Mouse (Mus musculus): Measurements from ENCODE around the gene Tor2a. TPM values are rescaled to one million over a fixed set of nuclear protein-coding genes. Genes with fewer than 3 reads are reported as not detected.

Gene Tor2a
- total RNA-seq (2021): 1 to 10 TPM; 6.7 to 9.4 TPM
- long read RNA-seq, experiment 1, transcript Tor2a-201 (5 exons, 1,536 nt): major isoform, 13 of 15 reads
- long read RNA-seq, experiment 1, partial matches to known transcripts: 0 of 15 reads
- long read RNA-seq, experiment 1, other reads (novel, unspliced or antisense): 0 of 15 reads
- long read RNA-seq, experiment 2, transcript Tor2a-201 (5 exons, 1,536 nt): major isoform, 7 of 8 reads
- long read RNA-seq, experiment 2, partial matches to known transcripts: 0 of 8 reads
- long read RNA-seq, experiment 2, other reads (novel, unspliced or antisense): 0 of 8 reads

DNA sequence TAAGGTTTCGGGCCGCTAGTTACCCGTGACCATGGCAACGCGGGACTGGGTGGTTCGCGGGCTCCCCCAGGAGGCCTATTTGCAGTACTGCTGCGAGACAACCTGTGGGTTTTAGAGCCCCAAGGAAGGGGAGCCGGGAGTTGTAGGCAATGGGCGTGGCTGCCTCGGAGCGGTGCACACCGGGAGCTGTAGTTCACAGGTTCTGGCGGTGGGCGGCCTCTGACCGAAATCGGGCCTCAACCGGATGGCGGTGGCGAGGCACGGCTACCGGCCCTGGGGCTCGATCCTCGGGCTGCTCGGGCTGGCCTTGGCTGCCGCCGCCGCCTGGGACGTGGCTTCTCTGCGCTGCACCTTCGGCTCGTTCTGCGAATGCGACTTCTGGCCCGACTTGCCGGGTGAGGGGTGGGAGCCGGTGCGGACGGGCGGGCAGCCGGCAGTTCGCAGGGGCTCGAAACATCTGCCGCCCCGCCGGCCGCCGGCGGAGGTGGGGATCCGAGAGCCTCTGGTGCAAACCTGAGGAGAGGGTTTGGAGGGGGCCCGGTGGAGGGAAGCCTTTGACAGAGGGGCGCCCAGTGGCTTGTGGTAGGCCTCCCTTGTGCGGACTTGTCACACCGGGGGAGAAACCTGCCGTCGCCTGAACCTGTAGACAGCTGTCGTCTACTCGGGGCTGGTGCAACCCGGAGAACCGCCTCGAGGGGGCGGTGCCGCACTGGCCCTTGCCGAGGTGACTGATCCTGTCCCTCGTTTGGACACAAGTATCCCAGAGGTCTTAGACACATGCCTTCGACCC, at the start of gene Tor2a:
Gene Tor2a, plus strand, starts transcription at position 179 of the 790 bp plus-strand sequence.
- peak; percentile 98 to 99 for DNase-seq

GRCm38 (mm10) chr2:32708643-32709042, 48.4 kb upstream of the Tor2a start:
- DNase-seq: peak in 1 of 2 experiments; percentile 71

- no peak for DNase-seq
These were observed 47.4 kb upstream of the Tor2a start for GRCm38 (mm10) chr2:32709521-32710137.

- no peak for DNase-seq
These were observed 46.6 kb upstream of the Tor2a start for GRCm38 (mm10) chr2:32710425-32710824.

GRCm38 (mm10) chr2:32711301-32712056, 45.6 kb upstream of the Tor2a start:
- no peak for DNase-seq

DNA sequence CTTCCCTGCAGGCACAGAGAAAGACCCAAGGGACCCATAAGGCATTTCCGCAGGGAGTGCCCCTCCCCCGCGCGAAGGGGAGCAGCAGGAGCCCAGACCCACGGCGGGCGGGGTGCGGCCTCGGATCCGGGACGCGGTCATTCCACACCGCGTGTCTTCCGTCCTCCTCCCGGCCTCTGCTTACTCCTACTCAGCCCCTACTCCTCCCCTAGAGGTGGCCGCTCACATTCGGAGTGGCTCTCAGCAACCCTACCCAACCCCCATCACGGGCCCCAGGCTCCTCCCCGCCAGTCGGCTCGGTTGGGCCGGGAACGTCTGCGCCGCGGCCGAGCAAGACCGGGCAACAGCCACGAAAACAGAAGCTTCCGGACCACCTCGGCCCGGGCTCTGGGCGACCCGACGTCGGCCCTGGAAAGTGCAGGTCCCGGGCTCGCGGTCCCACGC, 44.9 kb upstream of the Tor2a start:
- peak; percentile 78 to 85 for DNase-seq

GRCm38 (mm10) chr2:32712586-32712933, 44.5 kb upstream of the Tor2a start:
- DNase-seq: peak; percentile 97

- DNase-seq: peak; percentile 94
These were observed 43.9 kb upstream of the Tor2a start, which contains the start of gene Cdk9 for GRCm38 (mm10) chr2:32712934-32713817. TSS of gene Cdk9 (minus strand) at chr2:32713076.

- no peak for DNase-seq
These were observed 42.7 kb upstream of the Tor2a start for GRCm38 (mm10) chr2:32714117-32714986.

DNA sequence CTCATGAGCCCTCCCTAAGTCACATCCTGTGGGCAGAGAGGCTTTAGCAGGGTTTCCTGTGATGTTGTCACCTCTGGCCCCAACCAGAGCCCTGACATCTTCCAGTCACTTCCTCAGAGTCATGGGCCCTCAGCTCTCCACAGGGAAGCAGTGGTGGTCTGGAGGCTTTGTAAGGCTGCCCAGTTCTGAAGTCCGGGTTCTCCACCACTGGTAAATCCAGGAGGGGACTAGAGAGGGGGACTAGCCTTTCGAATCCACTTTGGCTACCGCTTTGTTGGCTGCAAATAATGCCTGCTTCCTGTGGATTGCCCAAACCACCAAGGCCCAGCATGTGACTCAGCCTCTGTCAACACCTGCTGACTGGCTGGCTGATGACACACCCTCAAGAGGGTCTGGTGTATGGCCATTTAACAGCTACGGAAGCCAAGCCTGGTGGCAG, 42.0 kb upstream of the Tor2a start:
- DNase-seq: peak; percentile 58 to 70

DNA sequence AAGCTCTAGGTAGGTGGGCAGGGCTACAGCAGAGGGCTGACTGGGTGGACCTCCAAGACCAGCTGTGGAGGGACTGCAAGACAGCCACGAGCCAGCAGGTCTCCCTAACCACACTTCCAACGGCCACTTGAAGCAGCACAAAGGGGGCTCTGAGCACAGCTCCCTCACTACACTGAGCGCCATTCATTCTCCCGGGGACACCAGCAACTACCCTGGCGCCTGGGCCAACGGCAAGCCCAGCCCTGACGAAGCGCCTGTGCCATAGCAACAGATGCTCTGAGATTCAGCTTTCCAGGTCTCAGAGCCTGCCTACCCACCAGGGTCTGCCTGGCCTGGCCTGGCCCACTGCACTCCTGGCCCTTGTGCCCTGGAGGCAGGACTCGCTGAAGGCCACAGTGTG, 38.3 kb upstream of the Tor2a start:
- DNase-seq: no peak

GRCm38 (mm10) chr2:32720053-32720452, 37.0 kb upstream of the Tor2a start:
- DNase-seq: no peak

GRCm38 (mm10) chr2:32720681-32721229, 36.3 kb upstream of the Tor2a start, which contains the start of gene Sh2d3c:
TSS of gene Sh2d3c (plus strand) at chr2:32721055.
- DNase-seq: peak in 1 of 2 experiments; percentile 43

DNA sequence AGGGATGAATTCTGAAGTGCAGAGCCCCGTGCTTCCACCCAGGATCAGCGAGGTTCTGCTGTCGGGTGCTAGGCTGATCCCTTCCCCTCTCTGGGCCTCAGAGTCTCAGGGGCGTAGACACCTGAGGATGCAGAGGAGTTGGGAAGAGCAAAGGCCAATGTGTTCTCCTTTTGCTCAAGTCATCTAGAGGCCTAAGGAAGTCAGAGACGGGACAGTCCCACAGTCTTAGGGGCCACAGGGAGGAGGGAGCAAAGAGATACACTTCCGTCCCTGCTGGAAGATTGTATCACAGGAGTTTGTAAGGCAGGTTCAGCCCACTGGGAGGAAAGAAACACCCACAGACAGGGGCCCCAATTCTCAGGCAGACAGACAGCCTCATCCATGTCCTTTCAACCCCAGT, 35.0 kb upstream of the Tor2a start:
- no peak for DNase-seq

DNA sequence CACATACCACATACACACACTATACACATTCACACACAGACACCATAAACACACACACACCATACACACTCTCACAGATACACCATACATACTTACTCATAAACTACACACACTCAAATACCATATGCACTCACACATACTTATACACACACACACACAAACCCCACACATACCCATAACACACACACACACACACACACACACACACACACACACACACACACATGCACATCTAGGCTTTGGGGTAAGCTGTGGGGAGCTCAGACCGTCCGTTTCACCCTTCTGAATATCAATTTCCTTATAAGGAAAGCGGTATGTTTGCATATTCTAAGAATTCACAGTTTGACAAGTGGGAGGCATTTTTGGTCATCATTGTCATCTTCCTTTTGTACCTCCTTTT, 34.5 kb upstream of the Tor2a start:
- DNase-seq: no peak

GRCm38 (mm10) chr2:32724149-32724548, 32.9 kb upstream of the Tor2a start:
- no peak for DNase-seq

GRCm38 (mm10) chr2:32724832-32725790, 31.9 kb upstream of the Tor2a start:
- no peak for DNase-seq

DNA sequence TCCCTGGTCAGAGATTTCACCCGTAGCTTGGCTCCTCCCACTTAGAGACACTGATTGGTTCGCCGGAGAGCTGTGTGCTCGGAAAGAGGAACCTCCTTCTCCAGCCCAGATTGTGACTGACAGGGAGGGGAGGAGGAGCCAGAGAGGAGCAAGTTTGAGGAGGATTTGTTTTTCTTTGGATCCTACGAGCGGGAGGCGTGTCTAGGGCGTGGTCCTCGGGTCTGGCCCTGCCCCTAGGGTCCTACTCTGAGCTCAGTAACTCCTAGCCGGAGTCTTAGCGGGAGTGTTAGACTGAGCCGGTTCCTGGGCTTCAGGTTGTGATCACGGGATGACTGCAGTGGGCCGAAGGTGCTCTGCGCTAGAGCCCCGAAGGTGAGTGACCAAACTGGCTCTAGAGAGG, 29.6 kb upstream of the Tor2a start:
- DNase-seq: peak; percentile 98 to 99

Measured in heart, adult 18-20 months (tissue).